Mouse (Mus musculus): ENCODE measurements around the gene Ankrd6. TPM values are rescaled to one million over a fixed set of nuclear protein-coding genes. Genes with fewer than 3 reads are reported as not detected.

The Ankrd6 gene
- total and polyA plus RNA-seq, 3 experiments = 1.1 to 4.9 (median 4.1) TPM

DNA sequence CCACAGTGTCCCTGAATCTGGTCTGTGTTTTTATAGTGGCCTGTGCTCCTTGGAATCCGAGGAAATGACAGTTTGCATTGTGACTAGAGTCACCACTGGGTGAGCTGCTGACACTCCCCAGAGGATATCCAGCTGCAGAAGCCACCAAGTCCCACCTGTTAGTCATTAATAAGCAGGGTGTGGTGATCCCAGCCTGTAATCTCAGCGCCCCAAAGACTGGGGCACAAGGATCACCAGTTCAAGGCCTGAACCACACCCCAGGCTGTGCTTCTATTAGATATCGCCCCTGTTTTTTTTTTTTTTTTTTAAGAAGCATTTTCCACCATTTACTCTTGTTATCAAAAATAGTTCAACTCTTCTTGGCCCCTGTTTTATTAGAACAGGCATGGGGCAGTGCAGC lies 36.4 kb upstream of the Ankrd6 start:
- intact Hi-C loops (cut with DNase I) = no loop called here
- H3K4me1 ChIP-seq (ENCODE audit: control insufficient read depth, insufficient read depth, low read length) = no peaks in the 10 kb centered on the region
- H3K36me3 ChIP-seq (ENCODE audit: control insufficient read depth, insufficient read depth, low read length) = no peaks in the 10 kb centered on the region
- DNase-seq = no peak
- WGBS = 55% methylated on average over 3 of the region's 3 CpGs
- no peak for TF ChIP-seq EP300 (IDR thresholded peaks at IDR 0.05; ENCODE audit: insufficient read depth, low read depth, low read length)
- no peak overlapping the region for H3K27ac ChIP-seq
- H3K4me3 ChIP-seq = no peak overlapping the region
- no peaks in the 10 kb centered on the region for H3K79me2 ChIP-seq (replicated peaks; ENCODE audit: control insufficient read depth, insufficient read depth, low read length)
- H3K9ac ChIP-seq (ENCODE audit: low read depth, low read length) = no peak overlapping the region
- peaks cover 7% of the 10 kb centered on the region for H3K27me3 ChIP-seq (ENCODE audit: control insufficient read depth, insufficient read depth, low read length)

- no peak overlapping the region for H3K9ac ChIP-seq (ENCODE audit: low read depth, low read length)
These were observed 35.0 kb upstream of the Ankrd6 start for GRCm38 (mm10) chr4:32985684-32986083.

DNA sequence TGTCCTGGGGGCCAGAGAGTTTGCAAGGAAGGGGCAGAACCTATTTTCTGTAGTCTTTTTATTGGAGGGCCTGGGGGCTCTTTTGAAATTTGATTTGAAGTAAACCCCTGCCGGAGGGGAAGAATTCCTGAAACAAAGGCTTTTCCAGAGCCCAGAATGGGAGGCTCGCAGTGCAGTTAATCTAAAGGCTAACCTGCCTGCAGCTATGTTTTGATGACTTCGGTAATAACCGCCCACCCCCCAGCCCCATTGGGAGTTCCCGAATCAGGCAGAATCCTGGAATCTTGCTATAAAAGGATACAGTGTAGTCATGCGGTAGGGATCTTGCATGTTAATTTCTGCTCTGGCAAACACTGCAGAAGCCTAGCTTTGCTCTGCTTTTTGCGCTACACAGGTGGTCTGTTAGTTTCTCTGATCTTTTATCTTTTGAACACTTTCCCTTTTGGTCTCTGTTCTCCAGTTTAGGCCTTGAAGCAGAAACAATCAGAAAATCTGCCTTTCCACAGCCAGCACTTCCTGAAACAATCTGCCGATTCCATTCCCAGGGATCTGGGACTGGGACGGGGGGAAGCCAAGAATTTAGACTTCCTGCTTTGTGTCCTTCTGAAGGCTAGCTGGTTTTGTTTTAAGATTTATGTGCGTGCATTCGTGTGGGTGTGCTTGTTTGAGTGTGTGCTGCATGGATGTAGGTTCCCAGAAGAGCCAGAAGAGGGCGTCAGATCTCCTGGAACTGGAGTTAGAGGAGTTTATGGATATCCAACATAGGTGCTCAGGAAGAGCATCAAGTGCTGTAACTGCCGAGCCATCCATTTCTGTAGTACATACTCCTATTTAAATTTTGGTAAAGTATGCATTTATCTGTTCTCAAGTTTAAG lies 34.4 kb upstream of the Ankrd6 start:
- Histone ChIP-seq H3K36me3 (ENCODE audit: control insufficient read depth, insufficient read depth, low read length) (no peaks in the 10 kb centered on the region), H3K4me1 (ENCODE audit: control insufficient read depth, insufficient read depth, low read length) (no peaks in the 10 kb centered on the region), H3K4me3 (peak overlapping the region; percentile 88), H3K27me3 (ENCODE audit: control insufficient read depth, insufficient read depth, low read length) (peaks cover 7% of the 10 kb centered on the region), H3K27ac (peak overlapping the region; percentile 16; the same call in 1 of the 2 replicates), H3K9ac (ENCODE audit: low read depth, low read length) (no peak overlapping the region), H3K79me2 (replicated peaks; ENCODE audit: control insufficient read depth, insufficient read depth, low read length) (no peaks in the 10 kb centered on the region)
- TF ChIP-seq EP300 (IDR thresholded peaks at IDR 0.05; ENCODE audit: insufficient read depth, low read depth, low read length) (no peak), CTCF (IDR thresholded peaks at IDR 0.05) (peak; percentile 48)
- DNase-seq = no peak
- WGBS = 41% methylated on average over 13 of the region's 13 CpGs
- intact Hi-C loops (cut with DNase I) = loop anchor here (5.0 kb wide), 1 partner anchor 32 kb away; no protein-coding TSS in a partner anchor

More at GRCm38 (mm10) chr4:32985684-32986083, 35.0 kb upstream of the Ankrd6 start:
- no peak for DNase-seq
- no peak overlapping the region for H3K4me3 ChIP-seq
- no peaks in the 10 kb centered on the region for H3K36me3 ChIP-seq (ENCODE audit: control insufficient read depth, insufficient read depth, low read length)
- WGBS = 22% methylated on average over 3 of the region's 3 CpGs
- H3K27ac ChIP-seq = no peak overlapping the region
- H3K27me3 ChIP-seq (ENCODE audit: control insufficient read depth, insufficient read depth, low read length) = peaks cover 7% of the 10 kb centered on the region
- no peaks in the 10 kb centered on the region for H3K79me2 ChIP-seq (replicated peaks; ENCODE audit: control insufficient read depth, insufficient read depth, low read length)
- TF ChIP-seq POLR2A (IDR thresholded peaks at IDR 0.05; ENCODE audit: insufficient read depth, low read depth, low read length) = no peak
- no peak for TF ChIP-seq EP300 (IDR thresholded peaks at IDR 0.05; ENCODE audit: insufficient read depth, low read depth, low read length)
- TF ChIP-seq CTCF (IDR thresholded peaks at IDR 0.05) = no peak
- intact Hi-C loops (cut with DNase I) = no loop called here
- H3K4me1 ChIP-seq (ENCODE audit: control insufficient read depth, insufficient read depth, low read length) = no peaks in the 10 kb centered on the region

GRCm38 (mm10) chr4:32984242-32984641 lies 33.6 kb upstream of the Ankrd6 start:
- no peaks in the 10 kb centered on the region for H3K4me1 ChIP-seq (ENCODE audit: control insufficient read depth, insufficient read depth, low read length)
- DNase-seq = no peak
- peaks cover 7% of the 10 kb centered on the region for H3K27me3 ChIP-seq (ENCODE audit: control insufficient read depth, insufficient read depth, low read length)
- intact Hi-C loops (cut with DNase I) = loop anchor here (5.0 kb wide), 1 partner anchor 33 kb away; no protein-coding TSS in a partner anchor
- H3K27ac ChIP-seq = peak overlapping the region; percentile 82
- H3K4me3 ChIP-seq = peak overlapping the region; percentile 88
- no peaks in the 10 kb centered on the region for H3K36me3 ChIP-seq (ENCODE audit: control insufficient read depth, insufficient read depth, low read length)
- H3K9ac ChIP-seq (ENCODE audit: low read depth, low read length) = no peak overlapping the region; the same call in 1 of the 2 replicates
- H3K79me2 ChIP-seq (replicated peaks; ENCODE audit: control insufficient read depth, insufficient read depth, low read length) = no peaks in the 10 kb centered on the region
- TF ChIP-seq CTCF (IDR thresholded peaks at IDR 0.05) (no peak), POLR2A (IDR thresholded peaks at IDR 0.05; ENCODE audit: insufficient read depth, low read depth, low read length) (no peak), EP300 (IDR thresholded peaks at IDR 0.05; ENCODE audit: insufficient read depth, low read depth, low read length) (no peak)
- 7% methylated on average over 13 of the region's 13 CpGs for whole genome bisulfite sequencing

- Histone ChIP-seq H3K79me2 (replicated peaks; ENCODE audit: control insufficient read depth, insufficient read depth, low read length) (no peaks in the 10 kb centered on the region), H3K9ac (ENCODE audit: low read depth, low read length) (peak overlapping the region; percentile 92), H3K27ac (peak overlapping the region; percentile 82), H3K4me1 (ENCODE audit: control insufficient read depth, insufficient read depth, low read length) (no peaks in the 10 kb centered on the region), H3K36me3 (ENCODE audit: control insufficient read depth, insufficient read depth, low read length) (no peaks in the 10 kb centered on the region), H3K4me3 (peak overlapping the region; percentile 88), H3K27me3 (ENCODE audit: control insufficient read depth, insufficient read depth, low read length) (peaks cover 7% of the 10 kb centered on the region)
- WGBS = under 1% methylated on average over 84 of the region's 94 CpGs
- peak; percentile 76 to 80 for DNase-seq
- TF ChIP-seq EP300 (IDR thresholded peaks at IDR 0.05; ENCODE audit: insufficient read depth, low read depth, low read length) (no peak), POLR2A (IDR thresholded peaks at IDR 0.05; ENCODE audit: insufficient read depth, low read depth, low read length) (no peak), CTCF (IDR thresholded peaks at IDR 0.05) (no peak)
- intact Hi-C loops (cut with DNase I) = loop anchor here (5.0 kb wide), 1 partner anchor 34 kb away; no protein-coding TSS in a partner anchor
These were observed 32.8 kb upstream of the Ankrd6 start for GRCm38 (mm10) chr4:32983176-32984155.
